ENCODE assay signal across 9 mouse cellular contexts in genomic region chr12:85569393-85570157, GRCm38 (mm10). TPM values are rescaled to one million over a fixed set of nuclear protein-coding genes. Genes with fewer than 3 reads are reported as not detected.
DNase-seq lines count a peak whose midpoint lies in the region; ATAC-seq lines count a peak whose summit lies in the region.
"Had no signal": no experiment of that assay in that cellular context is flagged by ENCODE, and none has a peak within 500 bp of the region (broad histone marks: within the 10 kb centered on the region; RNA-seq: fewer than 3 reads in every experiment).

No protein-coding gene starts in this region.

- H3K9me3 ChIP-seq in stomach, embryonic 16.5 days (replicated peaks; ENCODE audit: control insufficient read depth, low read length): no peaks in the 10 kb centered on the region
- H3K9me3 ChIP-seq in kidney, embryonic 15.5 days (replicated peaks): no peaks in the 10 kb centered on the region
- H3K9me3 ChIP-seq in midbrain, embryonic 10.5 days (replicated peaks): no peaks in the 10 kb centered on the region
- H3K9me3 ChIP-seq: embryonic facial prominence, embryonic 12.5 days had no signal

- peak; percentile 28 to 65 for DNase-seq in frontal cortex, adult 2 months (ENCODE audit: extremely low spot score in 1 of 2, low spot score in 1 of 2)
- DNase-seq in frontal cortex, postnatal 25 days (ENCODE audit: low spot score in 2 of 2): no peak
- DNase-seq in thymus, postnatal 0 days (ENCODE audit: low spot score): peak; percentile 14
- no peak for DNase-seq in thymus, postnatal 10 days (ENCODE audit: low spot score in 2 of 2)
- DNase-seq in left cerebral cortex, adult 8-10 months (ENCODE audit: low spot score in 2 of 2): peak; percentile 17 to 46
- no peak for DNase-seq in midbrain, embryonic 10.5 days (ENCODE audit: low spot score)

- 50% methylated on average over 12 of the region's 12 CpGs for WGBS in stomach, embryonic 16.5 days
- WGBS in kidney, embryonic 15.5 days: 63% methylated on average over 12 of the region's 12 CpGs
- WGBS in midbrain, embryonic 10.5 days: 78% methylated on average over 12 of the region's 12 CpGs

- H3K36me3 ChIP-seq in stomach, embryonic 16.5 days (ENCODE audit: control insufficient read depth, insufficient read depth, low read length): no peaks in the 10 kb centered on the region
- H3K36me3 ChIP-seq in kidney, embryonic 15.5 days: no peaks in the 10 kb centered on the region
- H3K36me3 ChIP-seq in midbrain, embryonic 10.5 days: no peaks in the 10 kb centered on the region
- H3K36me3 ChIP-seq: embryonic facial prominence, embryonic 12.5 days had no signal

- H3K4me2 ChIP-seq in stomach, embryonic 16.5 days (ENCODE audit: low read depth, low read length): no peak overlapping the region; the same call in 1 of the 2 replicates
- H3K4me2 ChIP-seq in kidney, embryonic 15.5 days: no peak overlapping the region
- H3K4me2 ChIP-seq: embryonic facial prominence, embryonic 12.5 days had no signal

- peaks cover 16% of the 10 kb centered on the region; the same call in 1 of the 2 replicates for H3K4me1 ChIP-seq in stomach, embryonic 16.5 days (ENCODE audit: control insufficient read depth, insufficient read depth, low read length)
- 0 out of 2 replicates have a peak, but pooled peaks cover 7% of the 10 kb centered on the region for H3K4me1 ChIP-seq in kidney, embryonic 15.5 days
- peaks cover 15% of the 10 kb centered on the region for H3K4me1 ChIP-seq in midbrain, embryonic 10.5 days
- H3K4me1 ChIP-seq: embryonic facial prominence, embryonic 12.5 days had no signal

- ATAC-seq in stomach, embryonic 16.5 days (ENCODE audit: insufficient read depth, low FRiP score): peak; percentile 33; the same call in 1 of the 2 replicates
- no peak for ATAC-seq in kidney, embryonic 15.5 days (replicated peaks; ENCODE audit: low FRiP score)

- no peaks in the 10 kb centered on the region for H3K27me3 ChIP-seq in stomach, embryonic 16.5 days (ENCODE audit: control insufficient read depth, insufficient read depth, low read length)
- no peaks in the 10 kb centered on the region for H3K27me3 ChIP-seq in kidney, embryonic 15.5 days
- no peaks in the 10 kb centered on the region for H3K27me3 ChIP-seq in midbrain, embryonic 10.5 days (ENCODE audit: low read depth, poor library complexity, severe bottlenecking)
- H3K27me3 ChIP-seq: embryonic facial prominence, embryonic 12.5 days had no signal

- H3K9ac ChIP-seq in stomach, embryonic 16.5 days (ENCODE audit: low read length): 0 out of 2 replicates have a peak overlapping the region, but pooled peaks have one; percentile 2
- no peak overlapping the region for H3K9ac ChIP-seq in kidney, embryonic 15.5 days
- H3K9ac ChIP-seq: embryonic facial prominence, embryonic 12.5 days had no signal

- H3K27ac ChIP-seq in stomach, embryonic 16.5 days (ENCODE audit: low read length): peak overlapping the region; percentile 63
- H3K27ac ChIP-seq in kidney, embryonic 15.5 days: no peak overlapping the region
- H3K27ac ChIP-seq in midbrain, embryonic 10.5 days (replicated peaks): no peak overlapping the region
- H3K27ac ChIP-seq: embryonic facial prominence, embryonic 12.5 days had no signal

- no peak overlapping the region for H3K4me3 ChIP-seq in stomach, embryonic 16.5 days (replicated peaks; ENCODE audit: low read length)
- no peak overlapping the region for H3K4me3 ChIP-seq in kidney, embryonic 15.5 days (replicated peaks)
- H3K4me3 ChIP-seq in midbrain, embryonic 10.5 days: no peak overlapping the region
- H3K4me3 ChIP-seq: embryonic facial prominence, embryonic 12.5 days had no signal

RNA-seq across cellular contexts. Expression of gene Jdp2, which starts 29.3 kb away (rescaled TPM):
- 45.8 and 51.8 TPM in 2 replicates for polyA plus RNA-seq in frontal cortex, adult 2 months (2012; rRNA removed)
- polyA plus RNA-seq in thymus, postnatal 0 days (2015; fragmentation: Nextera tagmentation; extraction: Ambion mirVana): 0.34 and 0.57 TPM in 2 replicates
- 10 to 100 TPM; 49.9 to 67.7 (median 55.7) TPM for total RNA-seq in left cerebral cortex, adult 8-10 months (2022)
- 0.29 and 0.80 TPM in 2 replicates for polyA plus RNA-seq in stomach, embryonic 16.5 days (2015; fragmentation: Nextera tagmentation; extraction: Ambion mirVana)
- 0.41 and 0.61 TPM in 2 replicates for polyA plus RNA-seq in kidney, embryonic 15.5 days (2015; fragmentation: Nextera tagmentation; extraction: Ambion mirVana)
- polyA plus RNA-seq in midbrain, embryonic 10.5 days (2016; fragmentation: Nextera tagmentation; extraction: Ambion mirVana): 0.49 TPM in 1 of 2 replicates, not detected in the other

Comparison
In these comparisons a context has a peak if more than half of its experiments do, and no peak if none do; other contexts are left out.
1. DNase-seq: peak in frontal cortex, adult 2 months (2 of 2), thymus, postnatal 0 days (single experiment) and left cerebral cortex, adult 8-10 months (2 of 2); none in frontal cortex, postnatal 25 days (0 of 2), thymus, postnatal 10 days (0 of 2) and midbrain, embryonic 10.5 days (single experiment).
2. RNA of gene Jdp2, which starts 29.3 kb away (polyA plus RNA-seq): 45.8 to 51.8 TPM in frontal cortex, adult 2 months; 0.29 to 0.80 TPM in stomach, embryonic 16.5 days, 0.41 to 0.61 TPM in kidney, embryonic 15.5 days, 0.49 TPM in midbrain, embryonic 10.5 days and 0.34 to 0.57 TPM in thymus, postnatal 0 days; every median in the first group is over 10 times any median in the second.